Mouse (Mus musculus) brain, embryonic 14.5 days (tissue): ENCODE results near the gene Cdc5l. TPM values are rescaled to one million over a fixed set of nuclear protein-coding genes. Genes with fewer than 3 reads are reported as not detected.
"Not testable (repeated sequence)": the region's sequence is repeated elsewhere in the genome, so short reads cannot be mapped to it uniquely, and the experiment has no call there.

Experiments used
- DNase-seq: peaks from one replicate; pipeline ENCODE4 v3.0.0-alpha.2; 2011; ENCODE audit warnings: low read depth
- CTCF ChIP-seq: fragments of 200-500 bp; IDR thresholded peaks from 2 replicates; pipeline ENCODE4 v1.5.1; 2012; ENCODE audit warnings: inconsistent platforms, mild to moderate bottlenecking, moderate library complexity, borderline replicate concordance; ENCODE audit not compliant: insufficient read depth, insufficient read length; ENCODE audit errors: extremely low read depth
- POLR2A ChIP-seq: fragments of 200-500 bp; IDR thresholded peaks from 2 replicates; pipeline ENCODE4 v1.6.1; 2012; ENCODE audit warnings: mild to moderate bottlenecking, inconsistent platforms, borderline replicate concordance; ENCODE audit not compliant: poor library complexity, insufficient read depth, insufficient read length, severe bottlenecking; ENCODE audit errors: extremely low read depth
- polyA plus RNA-seq: library from polyadenylated mRNA; depleted of rRNA; stranded (reverse); fragments of >200 nt; gene quantifications from 2 replicates; pipeline ENCODE4 v1.2.3, GENCODE M21; 2012

The Cdc5l gene
- polyA plus RNA-seq, 1 experiment = 41.3 TPM

GRCm38 (mm10) chr17:45432706-45433398 is 685 bp downstream of the Cdc5l start:
- no peak for DNase-seq
- TF ChIP-seq CTCF (no peak), POLR2A (no peak)

- TF ChIP-seq CTCF = no peak
- no peak for TF ChIP-seq POLR2A
- no peak for DNase-seq
Observed at GRCm38 (mm10) chr17:45432007-45432406, 1.5 kb downstream of the Cdc5l start.

GRCm38 (mm10) chr17:45417387-45417786 is 16.1 kb downstream of the Cdc5l start:
- no peak for DNase-seq
- no peak for TF ChIP-seq POLR2A
- TF ChIP-seq CTCF = no peak

- DNase-seq = not testable (repeated sequence)
Observed at GRCm38 (mm10) chr17:45411617-45412016, 21.9 kb downstream of the Cdc5l start.

GRCm38 (mm10) chr17:45408719-45409118 is 24.8 kb downstream of the Cdc5l start:
- no peak for DNase-seq
- TF ChIP-seq POLR2A = no peak
- TF ChIP-seq CTCF = no peak

- DNase-seq = no peak
Observed at GRCm38 (mm10) chr17:45406281-45406680, 27.3 kb downstream of the Cdc5l start.

GRCm38 (mm10) chr17:45403207-45403606 is 30.3 kb downstream of the Cdc5l start:
- TF ChIP-seq CTCF = peak; percentile 65; the same call in 1 of the 2 replicates
- TF ChIP-seq POLR2A = no peak
- DNase-seq = peak; percentile 80

More at GRCm38 (mm10) chr17:45406281-45406680, 27.3 kb downstream of the Cdc5l start:
- no peak for TF ChIP-seq POLR2A
- peak; percentile 26; the same call in 1 of the 2 replicates for TF ChIP-seq CTCF

GRCm38 (mm10) chr17:45402601-45403000 is 30.9 kb downstream of the Cdc5l start:
- TF ChIP-seq POLR2A (no peak), CTCF (no peak)
- no peak for DNase-seq

- TF ChIP-seq POLR2A = no peak
- no peak for TF ChIP-seq CTCF
- DNase-seq = no peak
Observed at GRCm38 (mm10) chr17:45402126-45402525, 31.4 kb downstream of the Cdc5l start.

- DNase-seq = no peak
- TF ChIP-seq CTCF (no peak), POLR2A (no peak)
Observed at GRCm38 (mm10) chr17:45401126-45401905, 32.2 kb downstream of the Cdc5l start.

- no peak for DNase-seq
- no peak for TF ChIP-seq POLR2A
- no peak for TF ChIP-seq CTCF
Observed at GRCm38 (mm10) chr17:45398021-45398420, 35.5 kb downstream of the Cdc5l start.

GRCm38 (mm10) chr17:45397541-45397940 is 36.0 kb downstream of the Cdc5l start:
- DNase-seq = no peak

More at GRCm38 (mm10) chr17:45397541-45397940, 36.0 kb downstream of the Cdc5l start:
- TF ChIP-seq POLR2A (no peak), CTCF (no peak)
